Mouse (Mus musculus) hematopoietic multipotent progenitor cell, adult 10-12 weeks (in vitro differentiated cells): Measurements from ENCODE around the gene Olfr295. TPM values are rescaled to one million over a fixed set of nuclear protein-coding genes. Genes with fewer than 3 reads are reported as not detected.

Experiments used
- polyA plus RNA-seq: library from polyadenylated mRNA; stranded (reverse); fragments of >175 nt; gene quantifications from 2 replicates; pipeline ENCODE4 v1.2.3, GENCODE M21; 2012; ENCODE audit warnings: low replicate concordance

The Olfr295 gene
- polyA plus RNA-seq, result not detected in 2 replicates

DNA sequence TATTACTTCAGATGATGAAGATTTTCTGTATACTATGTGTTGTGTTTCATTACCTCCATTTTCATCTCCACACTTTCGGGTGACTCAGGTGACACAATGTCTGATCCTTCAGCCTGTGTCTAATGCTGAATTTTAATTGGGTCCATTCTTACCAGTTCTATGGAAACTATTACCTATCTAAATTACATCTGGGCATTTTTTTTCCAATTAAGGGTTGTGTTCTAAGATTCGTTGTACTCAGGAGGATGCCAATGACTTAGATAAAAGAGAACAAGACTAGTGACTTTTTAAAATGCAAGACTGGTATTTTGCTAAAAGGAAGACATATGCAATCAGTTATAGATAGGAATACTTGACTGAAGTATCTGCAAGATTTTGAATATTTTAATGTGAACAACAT lies at the start of gene Olfr295:
TSS of gene Olfr295 (plus strand) at position 301 of the 400 bp plus-strand sequence.

DNA sequence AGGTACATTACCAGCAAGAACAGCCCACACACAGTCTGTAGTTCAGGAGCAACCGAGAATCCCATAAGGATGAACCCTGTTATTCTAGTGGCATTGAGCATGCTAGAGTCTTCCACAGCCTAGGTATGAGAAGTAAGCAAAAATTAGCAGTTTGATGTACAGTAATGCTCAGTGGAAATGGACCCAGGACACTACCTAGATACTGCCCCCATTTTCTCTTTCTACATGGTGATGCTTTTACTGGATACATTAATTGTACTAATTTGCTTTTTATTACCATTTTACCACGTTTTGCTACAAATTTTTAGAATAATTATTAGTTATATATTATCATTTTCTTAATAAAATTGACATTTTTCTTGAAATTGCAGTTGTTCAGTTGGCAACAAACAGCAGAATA lies 32.9 kb downstream of the Olfr295 start, which contains the start of gene Olfr294:
TSS of gene Olfr294 (minus strand) at position 101 of the 400 bp plus-strand sequence.

Other genes with a start within 250 kb of the Olfr295 start
- gene Olfr307, start 246.3 kb upstream of the Olfr295 start, polyA plus RNA-seq, result not detected in 2 replicates
- gene Olfr305, start 216.9 kb upstream of the Olfr295 start, polyA plus RNA-seq, result not detected in 2 replicates
- gene Olfr304, start 197.2 kb upstream of the Olfr295 start, polyA plus RNA-seq, result not detected in 2 replicates
- gene Olfr303, start 186.1 kb upstream of the Olfr295 start, polyA plus RNA-seq, result not detected in 2 replicates
- gene Olfr301, start 180.0 kb upstream of the Olfr295 start, polyA plus RNA-seq, result not detected in 2 replicates
- not detected in 2 replicates for gene Olfr299, start 123.9 kb upstream of the Olfr295 start, polyA plus RNA-seq
- gene Olfr298, start 91.4 kb upstream of the Olfr295 start, polyA plus RNA-seq, result not detected in 2 replicates
- gene Olfr297, start 63.9 kb upstream of the Olfr295 start, polyA plus RNA-seq, result not detected in 2 replicates
- gene Olfr294, start 32.8 kb downstream of the Olfr295 start, polyA plus RNA-seq, result not detected in 2 replicates
- gene Olfr293, start 65.2 kb downstream of the Olfr295 start, polyA plus RNA-seq, result not detected in 2 replicates
- not detected in 2 replicates for gene Olfr292, start 104.5 kb downstream of the Olfr295 start, polyA plus RNA-seq
- not detected in 2 replicates for gene Folh1, start 192.1 kb downstream of the Olfr295 start, polyA plus RNA-seq
- gene Vmn2r77, start 211.2 kb downstream of the Olfr295 start, polyA plus RNA-seq, result not detected in 2 replicates